Mouse (Mus musculus) ES-E14 (cell line): ENCODE measurements around the gene Tnpo3.

Source experiments
- CHD2 ChIP-seq: IDR thresholded peaks from 2 replicates; pipeline ENCODE4 v1.6.1; 2014; ENCODE audit warnings: mild to moderate bottlenecking, low read depth, low read length, inconsistent platforms
- HCFC1 ChIP-seq: IDR thresholded peaks from 2 replicates; pipeline ENCODE4 v1.6.1; 2012; ENCODE audit warnings: low read length, inconsistent platforms, borderline replicate concordance; ENCODE audit not compliant: insufficient read depth
- ZC3H11A ChIP-seq: IDR thresholded peaks from 2 replicates; pipeline ENCODE4 v1.6.1; 2012; ENCODE audit warnings: low read depth, mild to moderate bottlenecking, inconsistent platforms, low read length, borderline replicate concordance

GRCm38 (mm10) chr6:29536651-29537193 lies 73.0 kb downstream of the Tnpo3 start:
- TF ChIP-seq HCFC1 (no peak), ZC3H11A (no peak), CHD2 (no peak)
